Mouse (Mus musculus): ENCODE measurements around the gene Tmprss15.

DNA sequence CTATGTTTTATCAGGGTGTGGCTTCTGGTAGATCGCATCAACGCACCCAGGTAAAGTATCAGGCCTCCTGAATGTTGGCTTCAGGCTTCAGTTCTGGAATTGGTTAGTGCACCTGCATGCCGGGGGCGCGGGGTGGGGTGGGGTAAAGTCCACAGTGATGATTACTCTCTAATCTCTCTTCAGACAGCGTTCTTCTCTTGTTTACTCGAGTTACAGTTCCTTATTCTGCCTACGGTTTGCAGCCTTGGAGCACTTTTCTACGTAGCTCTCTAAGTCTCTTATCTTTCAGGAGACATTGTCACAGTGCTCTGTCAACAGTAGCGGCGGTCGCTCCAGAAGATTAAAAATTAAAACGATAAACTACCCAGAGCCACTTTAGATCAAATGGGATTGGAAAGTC lies 116.8 kb downstream of the Tmprss15 start:
- TF ChIP-seq CTCF (IDR thresholded peaks at IDR 0.05) (no peak), EP300 (IDR thresholded peaks at IDR 0.05) (no peak)

Measured in lung, postnatal 0 days (tissue).